In the genomic region with DNA sequence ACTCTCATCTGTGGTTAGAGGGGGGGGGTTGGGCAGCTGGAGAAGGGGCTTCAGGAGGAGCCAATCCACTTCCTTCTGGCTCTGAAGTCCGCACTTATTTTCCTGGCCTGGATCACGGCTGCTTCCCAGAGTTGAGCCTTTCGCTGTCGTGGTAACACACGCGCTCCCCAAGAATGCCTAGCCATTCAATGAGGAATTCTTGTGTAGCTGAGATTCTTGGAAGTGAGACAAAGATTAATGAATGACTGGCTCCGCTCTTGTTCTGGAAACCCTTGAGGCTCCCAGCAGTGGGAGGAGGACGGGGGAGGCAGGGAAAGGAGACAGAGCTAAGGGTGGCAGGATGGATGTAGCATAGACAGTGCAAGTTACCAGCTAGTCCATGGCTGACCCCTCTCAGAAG, we compare ENCODE assay signal across 9 mouse cellular contexts. TPM values are rescaled to one million over a fixed set of nuclear protein-coding genes. Genes with fewer than 3 reads are reported as not detected.
DNase-seq lines count a peak whose midpoint lies in the region; ATAC-seq and TF ChIP-seq lines count a peak whose summit lies in the region.
"Had no signal": no experiment of that assay in that cellular context is flagged by ENCODE, and none has a peak within 500 bp of the region (broad histone marks: within the 10 kb centered on the region; RNA-seq: fewer than 3 reads in every experiment).

No protein-coding gene starts in this region.

- WGBS in embryonic facial prominence, embryonic 14.5 days, result 18% methylated on average over 8 of the region's 8 CpGs
- 14% methylated on average over 8 of the region's 8 CpGs for WGBS in intestine, embryonic 15.5 days
- WGBS in midbrain, postnatal 0 days, result 14% methylated on average over 8 of the region's 8 CpGs

- H3K4me3 ChIP-seq in embryonic facial prominence, embryonic 14.5 days (ENCODE audit: low read depth, low read length), result no peak overlapping the region
- H3K4me3 ChIP-seq in intestine, embryonic 15.5 days (replicated peaks), result no peak overlapping the region
- H3K4me3 ChIP-seq in midbrain, postnatal 0 days (ENCODE audit: low read depth, low read length), result no peak overlapping the region
- H3K4me3 ChIP-seq: myocyte had no signal

- H3K9ac ChIP-seq in embryonic facial prominence, embryonic 14.5 days (ENCODE audit: low read depth, low read length), result no peak overlapping the region
- H3K9ac ChIP-seq in intestine, embryonic 15.5 days, result no peak overlapping the region
- H3K9ac ChIP-seq in midbrain, postnatal 0 days (replicated peaks; ENCODE audit: low read length, poor library complexity, severe bottlenecking), result no peak overlapping the region

- H3K4me2 ChIP-seq in embryonic facial prominence, embryonic 14.5 days (ENCODE audit: low read depth, low read length), result no peak overlapping the region
- no peak overlapping the region for H3K4me2 ChIP-seq in intestine, embryonic 15.5 days (replicated peaks)
- H3K4me2 ChIP-seq in midbrain, postnatal 0 days (ENCODE audit: low read depth, low read length, poor library complexity, severe bottlenecking), result no peak overlapping the region

- H3K27ac ChIP-seq in embryonic facial prominence, embryonic 14.5 days (replicated peaks; ENCODE audit: low read depth, low read length), result peak overlapping the region; percentile 55
- H3K27ac ChIP-seq in intestine, embryonic 15.5 days, result no peak overlapping the region
- H3K27ac ChIP-seq in midbrain, postnatal 0 days (ENCODE audit: low read depth, low read length), result no peak overlapping the region

- H3K27me3 ChIP-seq in embryonic facial prominence, embryonic 14.5 days (replicated peaks; ENCODE audit: control insufficient read depth, insufficient read depth, low read length), result no peaks in the 10 kb centered on the region
- H3K27me3 ChIP-seq in intestine, embryonic 15.5 days (replicated peaks), result no peaks in the 10 kb centered on the region
- H3K27me3 ChIP-seq in midbrain, postnatal 0 days (ENCODE audit: insufficient read depth, low read length), result no peaks in the 10 kb centered on the region

- intact Hi-C loops in left cerebral cortex, postnatal 10 days (cut with DNase I), result no loop called here

- peak; percentile 84 for ATAC-seq in embryonic facial prominence, embryonic 14.5 days (ENCODE audit: low read depth)
- peak; percentile 65; the same call in 1 of the 2 replicates for ATAC-seq in intestine, embryonic 15.5 days
- ATAC-seq in midbrain, postnatal 0 days (ENCODE audit: low FRiP score), result peak; percentile 86
- no peak for ATAC-seq in monocyte, adult 5-6 weeks (replicated peaks; ENCODE audit: insufficient number of reproducible peaks, low FRiP score, low TSS enrichment, poor library complexity, severe bottlenecking)

- H3K36me3 ChIP-seq in embryonic facial prominence, embryonic 14.5 days (ENCODE audit: control insufficient read depth, insufficient read depth, low read length), result no peaks in the 10 kb centered on the region
- H3K36me3 ChIP-seq in intestine, embryonic 15.5 days, result no peaks in the 10 kb centered on the region
- no peaks in the 10 kb centered on the region for H3K36me3 ChIP-seq in midbrain, postnatal 0 days (ENCODE audit: insufficient read depth, low read length)

- TF ChIP-seq CTCF in midbrain, postnatal 0 days (IDR thresholded peaks at IDR 0.05), result no peak

- DNase-seq in cerebellum, postnatal 10 days, result peak; percentile 30 to 50
- no peak for DNase-seq in cerebellum, adult 18-20 months
- peak; percentile 94 for DNase-seq in embryonic facial prominence, embryonic 14.5 days (ENCODE audit: low spot score)
- DNase-seq in left cerebral cortex, postnatal 10 days (ENCODE audit: extremely low spot score in 1 of 2, low spot score in 2 of 2), result peak; percentile 58 to 79
- peak; percentile 92 for DNase-seq in midbrain, postnatal 0 days (ENCODE audit: low spot score)
- no peak for DNase-seq in gastrocnemius, postnatal 10 days

- H3K9me3 ChIP-seq in embryonic facial prominence, embryonic 14.5 days (ENCODE audit: control insufficient read depth, low read length), result no peaks in the 10 kb centered on the region
- no peaks in the 10 kb centered on the region for H3K9me3 ChIP-seq in intestine, embryonic 15.5 days
- no peaks in the 10 kb centered on the region for H3K9me3 ChIP-seq in midbrain, postnatal 0 days (ENCODE audit: low read length)

- H3K4me1 ChIP-seq in embryonic facial prominence, embryonic 14.5 days (ENCODE audit: control insufficient read depth, insufficient read depth, low read length), result peaks cover 43% of the 10 kb centered on the region
- H3K4me1 ChIP-seq in intestine, embryonic 15.5 days (replicated peaks), result peaks cover 26% of the 10 kb centered on the region
- H3K4me1 ChIP-seq in midbrain, postnatal 0 days (ENCODE audit: insufficient read depth, low read length), result 0 out of 2 replicates have a peak, but pooled peaks cover 3% of the 10 kb centered on the region

RNA-seq across cellular contexts. Expression of a gene that starts 24.9 kb away (rescaled TPM):
- polyA plus RNA-seq in embryonic facial prominence, embryonic 14.5 days (2014; fragmentation: Nextera tagmentation; extraction: Ambion mirVana), result 8.0 and 8.6 TPM in 2 replicates
- polyA plus RNA-seq in intestine, embryonic 15.5 days (2015; fragmentation: Nextera tagmentation; extraction: Ambion mirVana), result 3.7 and 3.9 TPM in 2 replicates
- 10 to 100 TPM; 34.2 to 41.7 TPM for total RNA-seq in left cerebral cortex, postnatal 10 days (2021)
- total RNA-seq in midbrain, postnatal 0 days (2014; rRNA removed), result 12.5 and 12.9 TPM in 2 replicates
- polyA plus RNA-seq in midbrain, postnatal 0 days (2015; fragmentation: Nextera tagmentation; extraction: Ambion mirVana), result 1.4 and 1.7 TPM in 2 replicates
- total RNA-seq in monocyte, adult 5-6 weeks (2017), result 0.10 to 0.21 TPM (median 0.19 TPM) in 3 replicates
- 10 to 100 TPM; 13.1 to 13.4 TPM for total RNA-seq in gastrocnemius, postnatal 10 days (2021)

Comparison
In these comparisons a context has a peak if more than half of its experiments do, and no peak if none do; other contexts are left out.
1. DNase-seq: peak in cerebellum, postnatal 10 days (2 of 2), embryonic facial prominence, embryonic 14.5 days (single experiment), left cerebral cortex, postnatal 10 days (2 of 2) and midbrain, postnatal 0 days (single experiment); none in cerebellum, adult 18-20 months (0 of 2) and gastrocnemius, postnatal 10 days (single experiment).
2. RNA of a gene that starts 24.9 kb away (total RNA-seq): 34.2 to 41.7 TPM in left cerebral cortex, postnatal 10 days, 13.1 to 13.4 TPM in gastrocnemius, postnatal 10 days and 12.5 to 12.9 TPM in midbrain, postnatal 0 days; 0.10 to 0.21 TPM in monocyte, adult 5-6 weeks; every median in the first group is over 10 times any median in the second.